Mouse (Mus musculus): Measurements from ENCODE around the gene Ltbp4.

DNA sequence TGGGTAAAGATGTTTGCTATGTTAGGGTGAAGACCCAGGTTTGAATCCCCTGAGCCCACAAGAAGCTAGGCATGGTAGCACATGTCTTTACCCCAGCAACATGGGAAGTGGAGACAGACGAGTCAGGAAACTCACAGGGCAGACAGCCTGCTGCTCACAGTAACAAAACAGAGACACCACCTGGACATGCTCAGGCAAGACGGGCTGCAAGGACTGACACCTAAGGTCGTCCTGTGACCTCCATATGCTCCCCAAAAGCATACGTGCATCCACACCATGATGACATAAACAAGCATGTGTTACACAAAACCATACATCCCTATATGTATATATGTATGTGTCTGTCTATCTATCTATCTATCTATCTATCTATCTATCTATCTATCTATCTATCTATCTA, 44.1 kb upstream of the Ltbp4 start:
- TF ChIP-seq CTCF (IDR thresholded peaks at IDR 0.05; ENCODE audit: extremely low read depth, insufficient read depth, low read length): no peak
- TF ChIP-seq POLR2A (IDR thresholded peaks at IDR 0.05; ENCODE audit: extremely low read depth, insufficient read depth, low read length): no peak
